Mouse (Mus musculus) erythroid progenitor cell, adult 5-6 weeks (primary cell): ENCODE measurements around the gene Ifna1. TPM values are rescaled to one million over a fixed set of nuclear protein-coding genes. Genes with fewer than 3 reads are reported as not detected.
A peak's percentile ranks its signal among the peaks of the same experiment; 100 is the strongest.

ENCODE experiments used
- ATAC-seq: replicated peaks from 2 replicates; pipeline ENCODE4 v1.8.0; 2016; ENCODE audit warnings: moderate number of reproducible peaks, mild to moderate bottlenecking, moderate TSS enrichment, inconsistent platforms; ENCODE audit not compliant: poor library complexity, low FRiP score, severe bottlenecking
- total RNA-seq, 2 experiments: library from RNA; stranded (forward) in 1 of 2; stranded (reverse) in 1 of 2; fragments of 150-400 nt in 1 of 2; fragments of 186-747, 209-891 nt in 1 of 2; gene quantifications; 2 replicates each; pipeline versions ENCODE4 v1.2.3 to v1.2.4; 2015 to 2017; ENCODE audit warnings: low replicate concordance in 2 of 2

Ifna1 gene
- total RNA-seq, 2 experiments from 2014 or later = not detected

- ATAC-seq = peak; percentile 64
These were observed 18.3 kb downstream of the Ifna1 start for GRCm38 (mm10) chr4:88867926-88868911.

- no peak for ATAC-seq
These were observed 22.8 kb downstream of the Ifna1 start for GRCm38 (mm10) chr4:88872691-88873090.

GRCm38 (mm10) chr4:88875435-88876095 is 25.7 kb downstream of the Ifna1 start:
- peak; percentile 40; the same call in 1 of the 2 replicates for ATAC-seq

GRCm38 (mm10) chr4:88876520-88876919 is 26.6 kb downstream of the Ifna1 start:
- no peak for ATAC-seq

GRCm38 (mm10) chr4:88878246-88878645 is 28.4 kb downstream of the Ifna1 start:
- peak; percentile 50; the same call in 1 of the 2 replicates for ATAC-seq

GRCm38 (mm10) chr4:88878772-88879171 is 28.9 kb downstream of the Ifna1 start:
- ATAC-seq = no peak

- no peak for ATAC-seq
These were observed 30.2 kb downstream of the Ifna1 start, which contains the start of gene Ifne for GRCm38 (mm10) chr4:88880101-88880500. Gene Ifne (minus strand): TSS chr4:88880201.

- no peak for ATAC-seq
These were observed 38.3 kb downstream of the Ifna1 start for GRCm38 (mm10) chr4:88888236-88888635.

- ATAC-seq = no peak
These were observed 43.4 kb downstream of the Ifna1 start for GRCm38 (mm10) chr4:88893201-88893754.

Other genes with a start within 250 kb of the Ifna1 start
- not detected in 2 replicates for gene Ifna12, start 246.7 kb upstream of the Ifna1 start, total RNA-seq (2015; ENCODE audit: low replicate concordance)
- not detected in 2 replicates for gene Ifna12, start 246.7 kb upstream of the Ifna1 start, total RNA-seq (2017; ENCODE audit: low replicate concordance)
- gene C87499, start 215.7 kb upstream of the Ifna1 start, total RNA-seq (2015; ENCODE audit: low replicate concordance) = not detected in 2 replicates
- not detected in 2 replicates for gene C87499, start 215.7 kb upstream of the Ifna1 start, total RNA-seq (2017; ENCODE audit: low replicate concordance)
- gene Ifna13, start 205.6 kb upstream of the Ifna1 start, total RNA-seq (2015; ENCODE audit: low replicate concordance) = not detected in 2 replicates
- gene Ifna13, start 205.6 kb upstream of the Ifna1 start, total RNA-seq (2017; ENCODE audit: low replicate concordance) = not detected in 2 replicates
- gene Ifna16, start 173.2 kb upstream of the Ifna1 start, total RNA-seq (2015; ENCODE audit: low replicate concordance) = not detected in 2 replicates
- gene Ifna16, start 173.2 kb upstream of the Ifna1 start, total RNA-seq (2017; ENCODE audit: low replicate concordance) = not detected in 2 replicates
- not detected in 2 replicates for gene Ifna2, start 166.2 kb upstream of the Ifna1 start, total RNA-seq (2015; ENCODE audit: low replicate concordance)
- gene Ifna2, start 166.2 kb upstream of the Ifna1 start, total RNA-seq (2017; ENCODE audit: low replicate concordance) = not detected in 2 replicates
- gene Ifnab, start 158.7 kb upstream of the Ifna1 start, total RNA-seq (2015; ENCODE audit: low replicate concordance) = not detected in 2 replicates
- gene Ifnab, start 158.7 kb upstream of the Ifna1 start, total RNA-seq (2017; ENCODE audit: low replicate concordance) = not detected in 2 replicates
- not detected in 2 replicates for gene Gm26566, start 128.3 kb upstream of the Ifna1 start, total RNA-seq (2015; ENCODE audit: low replicate concordance)
- gene Gm26566, start 128.3 kb upstream of the Ifna1 start, total RNA-seq (2017; ENCODE audit: low replicate concordance) = 0.51 TPM in 1 of 2 replicates, not detected in the other
- gene Klhl9, start 127.6 kb upstream of the Ifna1 start, total RNA-seq (2015; ENCODE audit: low replicate concordance) = 20.1 and 22.0 TPM in 2 replicates
- gene Klhl9, start 127.6 kb upstream of the Ifna1 start, total RNA-seq (2017; ENCODE audit: low replicate concordance) = 21.1 and 31.8 TPM in 2 replicates
- gene Gm13271, start 95.2 kb upstream of the Ifna1 start, total RNA-seq (2015; ENCODE audit: low replicate concordance) = not detected in 2 replicates
- gene Gm13271, start 95.2 kb upstream of the Ifna1 start, total RNA-seq (2017; ENCODE audit: low replicate concordance) = not detected in 2 replicates
- gene Gm13283, start 90.0 kb upstream of the Ifna1 start, total RNA-seq (2015; ENCODE audit: low replicate concordance) = not detected in 2 replicates
- gene Gm13283, start 90.0 kb upstream of the Ifna1 start, total RNA-seq (2017; ENCODE audit: low replicate concordance) = not detected in 2 replicates
- gene Gm13290, start 76.3 kb upstream of the Ifna1 start, total RNA-seq (2015; ENCODE audit: low replicate concordance) = not detected in 2 replicates
- not detected in 2 replicates for gene Gm13290, start 76.3 kb upstream of the Ifna1 start, total RNA-seq (2017; ENCODE audit: low replicate concordance)
- not detected in 2 replicates for gene Gm13289, start 73.2 kb upstream of the Ifna1 start, total RNA-seq (2015; ENCODE audit: low replicate concordance)
- not detected in 2 replicates for gene Gm13289, start 73.2 kb upstream of the Ifna1 start, total RNA-seq (2017; ENCODE audit: low replicate concordance)
- gene Gm13272, start 70.2 kb upstream of the Ifna1 start, total RNA-seq (2015; ENCODE audit: low replicate concordance) = not detected in 2 replicates
- not detected in 2 replicates for gene Gm13272, start 70.2 kb upstream of the Ifna1 start, total RNA-seq (2017; ENCODE audit: low replicate concordance)
- not detected in 2 replicates for gene Ifnz, start 68.0 kb upstream of the Ifna1 start, total RNA-seq (2015; ENCODE audit: low replicate concordance)
- not detected in 2 replicates for gene Ifnz, start 68.0 kb upstream of the Ifna1 start, total RNA-seq (2017; ENCODE audit: low replicate concordance)
- gene Gm13276, start 64.4 kb upstream of the Ifna1 start, total RNA-seq (2015; ENCODE audit: low replicate concordance) = not detected in 2 replicates
- not detected in 2 replicates for gene Gm13276, start 64.4 kb upstream of the Ifna1 start, total RNA-seq (2017; ENCODE audit: low replicate concordance)
- not detected in 2 replicates for gene Gm13277, start 61.5 kb upstream of the Ifna1 start, total RNA-seq (2015; ENCODE audit: low replicate concordance)
- gene Gm13277, start 61.5 kb upstream of the Ifna1 start, total RNA-seq (2017; ENCODE audit: low replicate concordance) = not detected in 2 replicates
- gene Gm13278, start 58.5 kb upstream of the Ifna1 start, total RNA-seq (2015; ENCODE audit: low replicate concordance) = not detected in 2 replicates
- not detected in 2 replicates for gene Gm13278, start 58.5 kb upstream of the Ifna1 start, total RNA-seq (2017; ENCODE audit: low replicate concordance)
- gene Gm13275, start 55.6 kb upstream of the Ifna1 start, total RNA-seq (2015; ENCODE audit: low replicate concordance) = not detected in 2 replicates
- not detected in 2 replicates for gene Gm13275, start 55.6 kb upstream of the Ifna1 start, total RNA-seq (2017; ENCODE audit: low replicate concordance)
- gene Gm13279, start 52.7 kb upstream of the Ifna1 start, total RNA-seq (2015; ENCODE audit: low replicate concordance) = not detected in 2 replicates
- gene Gm13279, start 52.7 kb upstream of the Ifna1 start, total RNA-seq (2017; ENCODE audit: low replicate concordance) = not detected in 2 replicates
- gene Gm13285, start 50.4 kb upstream of the Ifna1 start, total RNA-seq (2015; ENCODE audit: low replicate concordance) = not detected in 2 replicates
- gene Gm13285, start 50.4 kb upstream of the Ifna1 start, total RNA-seq (2017; ENCODE audit: low replicate concordance) = not detected in 2 replicates
- not detected in 2 replicates for gene Gm13287, start 46.8 kb upstream of the Ifna1 start, total RNA-seq (2015; ENCODE audit: low replicate concordance)
- not detected in 2 replicates for gene Gm13287, start 46.8 kb upstream of the Ifna1 start, total RNA-seq (2017; ENCODE audit: low replicate concordance)
- gene Gm13288, start 44.6 kb upstream of the Ifna1 start, total RNA-seq (2015; ENCODE audit: low replicate concordance) = not detected in 2 replicates
- gene Gm13288, start 44.6 kb upstream of the Ifna1 start, total RNA-seq (2017; ENCODE audit: low replicate concordance) = not detected in 2 replicates
- gene Ifna7, start 33.9 kb upstream of the Ifna1 start, total RNA-seq (2015; ENCODE audit: low replicate concordance) = not detected in 2 replicates
- gene Ifna7, start 33.9 kb upstream of the Ifna1 start, total RNA-seq (2017; ENCODE audit: low replicate concordance) = not detected in 2 replicates
- gene Ifna11, start 30.1 kb upstream of the Ifna1 start, total RNA-seq (2015; ENCODE audit: low replicate concordance) = not detected in 2 replicates
- gene Ifna11, start 30.1 kb upstream of the Ifna1 start, total RNA-seq (2017; ENCODE audit: low replicate concordance) = not detected in 2 replicates
- not detected in 2 replicates for gene Ifna6, start 22.7 kb upstream of the Ifna1 start, total RNA-seq (2015; ENCODE audit: low replicate concordance)
- gene Ifna6, start 22.7 kb upstream of the Ifna1 start, total RNA-seq (2017; ENCODE audit: low replicate concordance) = not detected in 2 replicates
- gene Ifna5, start 14.6 kb upstream of the Ifna1 start, total RNA-seq (2015; ENCODE audit: low replicate concordance) = not detected in 2 replicates
- not detected in 2 replicates for gene Ifna5, start 14.6 kb upstream of the Ifna1 start, total RNA-seq (2017; ENCODE audit: low replicate concordance)
- gene Ifna4, start 8.2 kb upstream of the Ifna1 start, total RNA-seq (2015; ENCODE audit: low replicate concordance) = not detected in 2 replicates
- not detected in 2 replicates for gene Ifna4, start 8.2 kb upstream of the Ifna1 start, total RNA-seq (2017; ENCODE audit: low replicate concordance)
- gene Ifne, start 30.1 kb downstream of the Ifna1 start, total RNA-seq (2015; ENCODE audit: low replicate concordance) = not detected in 2 replicates
- gene Ifne, start 30.1 kb downstream of the Ifna1 start, total RNA-seq (2017; ENCODE audit: low replicate concordance) = not detected in 2 replicates